17 mouse cellular contexts compared by ENCODE assay signal in genomic region chr2:76162822-76163221, GRCm38 (mm10).
"Had no signal": no experiment of that assay in that cellular context is flagged by ENCODE, and none has a peak within 500 bp of the region (broad histone marks: within the 10 kb centered on the region; RNA-seq: fewer than 3 reads in every experiment).

No protein-coding gene starts in this region.

- H3K36me3 ChIP-seq: neural tube, embryonic 12.5 days; neural tube, embryonic 13.5 days; neural tube, embryonic 15.5 days; stomach, embryonic 15.5 days had no signal

- H3K27ac ChIP-seq: neural tube, embryonic 12.5 days; neural tube, embryonic 13.5 days; neural tube, embryonic 15.5 days; stomach, embryonic 15.5 days; stomach, postnatal 0 days had no signal

- DNase-seq: retina, postnatal 1 day; right cerebral cortex, adult 18-20 months; right cerebral cortex, postnatal 14 days; right cerebral cortex, postnatal 25 days; right cerebral cortex, postnatal 4 days; spleen, adult 18-20 months; thymus, adult 18-20 months; thymus, adult 2 months; thymus, postnatal 14 days; thymus, postnatal 25 days; thymus, postnatal 36 days; thymus, postnatal 4 days had no signal

- H3K4me1 ChIP-seq: neural tube, embryonic 12.5 days; stomach, embryonic 15.5 days had no signal

- H3K27me3 ChIP-seq: neural tube, embryonic 12.5 days; neural tube, embryonic 13.5 days; neural tube, embryonic 15.5 days; stomach, embryonic 15.5 days had no signal

- H3K4me3 ChIP-seq: neural tube, embryonic 12.5 days; neural tube, embryonic 13.5 days; neural tube, embryonic 15.5 days; stomach, embryonic 15.5 days had no signal

- H3K9me3 ChIP-seq: neural tube, embryonic 12.5 days; neural tube, embryonic 13.5 days; neural tube, embryonic 15.5 days; stomach, embryonic 15.5 days had no signal
